Mouse (Mus musculus): Measurements from ENCODE around the gene Rbl2. TPM values are rescaled to one million over a fixed set of nuclear protein-coding genes. Genes with fewer than 3 reads are reported as not detected.

Rbl2 gene
- total RNA-seq, 1 experiment from 2014 or later: 32.3 TPM

GRCm38 (mm10) chr8:91170914-91171313, 101.1 kb downstream of the Rbl2 start:
- DNase-seq: no peak

GRCm38 (mm10) chr8:91171605-91172004, 101.7 kb downstream of the Rbl2 start:
- DNase-seq: no peak

Other genes with a start within 250 kb of the Rbl2 start
- gene Chd9, start 241.7 kb upstream of the Rbl2 start, total RNA-seq (2021): 86.3 and 94.8 TPM in 2 replicates
- gene Aktip, start 129.9 kb downstream of the Rbl2 start, total RNA-seq (2021): 33.8 and 37.0 TPM in 2 replicates
- gene Rpgrip1l, start 243.2 kb downstream of the Rbl2 start, total RNA-seq (2021): 7.1 and 10.5 TPM in 2 replicates
- gene Fto, start 243.5 kb downstream of the Rbl2 start, total RNA-seq (2021): 68.1 and 73.2 TPM in 2 replicates